Mouse (Mus musculus) CD8-positive naive resting alpha-beta T cell, adult 2 months (primary cell): ENCODE measurements around the gene Abcd3.

ENCODE experiments used
- DNase-seq, 2 experiments: peaks; one replicate each; pipeline ENCODE4 v3.0.0; 2022; ENCODE audit warnings: low read depth in 2 of 2, low spot score in 2 of 2

Gene Abcd3

DNA sequence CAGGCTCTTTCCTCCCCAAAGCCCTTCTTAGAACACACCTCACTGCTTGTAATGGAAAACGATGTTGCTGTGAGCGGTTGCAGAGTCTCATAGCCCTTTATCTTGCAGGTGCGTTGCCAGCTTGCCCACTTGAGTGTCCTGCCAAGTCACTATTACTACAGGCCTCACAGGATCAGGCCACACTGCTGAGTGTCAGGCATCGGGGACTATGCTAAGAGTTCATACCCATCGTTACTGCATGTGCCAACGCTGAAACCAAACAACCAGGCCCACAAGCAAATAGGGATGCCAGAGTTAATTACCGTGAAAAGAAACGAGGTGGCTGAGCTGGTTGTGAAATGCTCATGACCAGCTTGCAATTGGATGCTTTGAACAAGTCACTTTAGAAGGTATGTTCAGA lies 101.3 kb downstream of the Abcd3 start:
- no peak for DNase-seq

DNA sequence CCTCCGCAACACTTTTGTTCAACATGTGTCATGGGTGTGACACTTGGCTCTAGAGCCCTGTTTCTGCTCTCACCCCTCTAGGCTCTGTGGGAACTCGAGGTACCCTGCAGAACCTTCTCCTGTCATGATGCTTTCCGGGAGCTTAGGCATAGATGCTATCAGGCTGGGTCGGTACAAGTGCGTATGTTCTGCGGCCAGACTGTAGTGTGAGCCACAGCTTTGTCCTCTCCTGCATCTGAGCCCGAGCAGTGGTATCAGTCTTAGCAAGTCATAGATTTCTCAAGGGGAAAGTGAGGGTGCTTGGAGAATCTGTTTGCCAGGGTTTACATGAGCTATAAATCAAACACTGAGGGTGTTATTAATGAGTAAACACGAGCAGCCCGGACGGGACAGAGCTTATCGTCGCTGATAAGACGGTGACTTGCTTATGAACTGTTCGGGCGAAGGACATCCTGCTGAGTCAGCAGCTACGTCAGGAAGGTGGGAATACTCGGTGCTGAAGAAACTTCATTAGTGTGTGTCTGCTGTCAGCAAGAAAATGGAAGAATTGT lies 101.9 kb downstream of the Abcd3 start:
- no peak for DNase-seq

DNA sequence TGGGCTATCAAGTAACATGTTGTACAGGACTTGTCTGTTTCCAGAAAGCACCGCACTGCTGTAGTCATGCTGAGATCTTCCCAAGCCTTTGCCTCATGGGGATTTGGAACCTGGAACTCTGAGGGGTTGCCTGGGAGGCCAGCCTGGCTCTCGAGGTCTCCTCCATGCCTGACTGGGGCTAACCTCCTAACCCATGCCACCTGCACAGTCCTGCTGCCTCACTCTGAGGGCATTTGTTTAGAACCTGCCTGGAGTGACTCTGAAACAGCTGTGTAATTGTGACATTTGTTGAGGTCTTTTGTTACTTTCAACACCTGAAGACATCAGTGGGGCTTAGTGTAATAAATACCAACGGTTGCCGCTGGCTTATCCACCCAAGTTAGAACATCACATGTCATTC lies 102.9 kb downstream of the Abcd3 start:
- DNase-seq = no peak

DNA sequence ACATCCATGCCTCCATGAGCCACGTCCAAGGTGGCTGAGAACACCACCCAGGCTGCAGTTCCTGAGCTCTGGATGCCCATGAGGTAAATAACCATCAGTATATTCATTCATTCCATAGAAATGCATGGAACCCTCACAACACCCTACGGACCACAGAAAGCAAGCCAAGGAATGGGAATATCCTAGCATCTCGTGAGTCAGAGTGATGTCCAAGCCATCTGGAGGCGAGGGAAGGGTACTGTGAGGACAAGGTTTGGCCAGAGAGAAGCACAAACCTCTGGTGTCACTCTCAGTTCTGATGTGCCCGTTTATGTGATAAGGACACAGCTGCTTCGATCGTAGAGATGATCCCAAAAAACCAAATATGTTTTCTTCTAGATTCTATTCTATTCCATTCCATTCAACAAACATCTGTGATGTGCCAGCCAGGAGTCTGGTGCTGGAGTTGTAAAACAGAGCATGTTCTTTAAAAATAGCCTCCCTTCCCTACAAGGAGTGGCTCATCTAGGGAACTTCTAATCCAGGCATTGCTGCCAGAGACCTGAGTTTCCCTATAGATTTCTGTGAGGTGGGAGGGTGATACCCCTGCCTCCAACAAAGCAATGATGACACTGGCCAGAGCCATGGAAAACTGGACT lies 104.1 kb downstream of the Abcd3 start:
- no peak for DNase-seq
